Mouse (Mus musculus) gastrocnemius, postnatal 14 days (tissue): Measurements from ENCODE around the gene Rnaset2b. TPM values are rescaled to one million over a fixed set of nuclear protein-coding genes. Genes with fewer than 3 reads are reported as not detected.
A peak's percentile ranks its signal among the peaks of the same experiment; 100 is the strongest.
"Not testable (repeated sequence)": the region's sequence is repeated elsewhere in the genome, so short reads cannot be mapped to it uniquely, and the experiment has no call there.

Experiments
- DNase-seq: peaks from one replicate; pipeline ENCODE4 v3.0.0; 2021; ENCODE audit warnings: mixed read lengths
- intact Hi-C: fragments of 180-260 bp; cut with DNase I; formaldehyde crosslinking; loops from one replicate; pipeline ENCODE4 v1.15.1; 2025; ENCODE audit warnings: low total_unique reads
- total RNA-seq, 2 experiments: library from RNA; stranded (reverse); gene quantifications; 2 replicates each; pipeline ENCODE4 v1.2.3; 2021

Gene Rnaset2b
- total RNA-seq, 2 experiments from 2014 or later = 96.9 to 106 TPM

- intact Hi-C loops = not testable (repeated sequence)
- DNase-seq = peak; percentile 56
Observed at GRCm38 (mm10) chr17:6978287-6979248, 8.1 kb downstream of the Rnaset2b start, which contains the start of gene Gm49721. Gene Gm49721, plus strand, starts transcription at chr17:6978904.

GRCm38 (mm10) chr17:6979380-6979779 is 8.9 kb downstream of the Rnaset2b start:
- intact Hi-C loops, DNase-seq: not testable (repeated sequence)

GRCm38 (mm10) chr17:6980144-6980543 is 9.7 kb downstream of the Rnaset2b start:
- DNase-seq, intact Hi-C loops: not testable (repeated sequence)

- DNase-seq, intact Hi-C loops: not testable (repeated sequence)
Observed at GRCm38 (mm10) chr17:6986118-6986517, 15.7 kb downstream of the Rnaset2b start.

GRCm38 (mm10) chr17:6995504-6995903 is 25.1 kb downstream of the Rnaset2b start:
- DNase-seq, intact Hi-C loops: not testable (repeated sequence)

- DNase-seq, intact Hi-C loops: not testable (repeated sequence)
Observed at GRCm38 (mm10) chr17:6996826-6997225, 26.4 kb downstream of the Rnaset2b start.

- intact Hi-C loops, DNase-seq: not testable (repeated sequence)
Observed at GRCm38 (mm10) chr17:6997778-6998490, 27.5 kb downstream of the Rnaset2b start.

GRCm38 (mm10) chr17:7001790-7002585 is 31.6 kb downstream of the Rnaset2b start:
- DNase-seq, intact Hi-C loops: not testable (repeated sequence)

GRCm38 (mm10) chr17:7003392-7003791 is 33.0 kb downstream of the Rnaset2b start:
- DNase-seq, intact Hi-C loops: not testable (repeated sequence)

- intact Hi-C loops, DNase-seq: not testable (repeated sequence)
Observed at GRCm38 (mm10) chr17:7005646-7006045, 35.2 kb downstream of the Rnaset2b start.

GRCm38 (mm10) chr17:7008885-7009284 is 38.5 kb downstream of the Rnaset2b start:
- intact Hi-C loops, DNase-seq: not testable (repeated sequence)

- intact Hi-C loops, DNase-seq: not testable (repeated sequence)
Observed at GRCm38 (mm10) chr17:7009440-7009839, 39.0 kb downstream of the Rnaset2b start.

- DNase-seq, intact Hi-C loops: not testable (repeated sequence)
Observed at GRCm38 (mm10) chr17:7009901-7010300, 39.5 kb downstream of the Rnaset2b start.

- intact Hi-C loops = not testable (repeated sequence)
Observed at GRCm38 (mm10) chr17:7014190-7014589, 43.8 kb downstream of the Rnaset2b start.

GRCm38 (mm10) chr17:7025257-7025656 is 54.8 kb downstream of the Rnaset2b start, which contains the start of gene Gm1604a:
Gene Gm1604a, plus strand, starts transcription at chr17:7025568.
- DNase-seq, intact Hi-C loops: not testable (repeated sequence)

More at GRCm38 (mm10) chr17:7014190-7014589, 43.8 kb downstream of the Rnaset2b start:
- not testable (repeated sequence) for DNase-seq

GRCm38 (mm10) chr17:7025764-7026346 is 55.4 kb downstream of the Rnaset2b start:
- intact Hi-C loops, DNase-seq: not testable (repeated sequence)

GRCm38 (mm10) chr17:7030204-7030603 is 59.8 kb downstream of the Rnaset2b start:
- DNase-seq, intact Hi-C loops: not testable (repeated sequence)

GRCm38 (mm10) chr17:7030622-7031174 is 60.3 kb downstream of the Rnaset2b start:
- DNase-seq, intact Hi-C loops: not testable (repeated sequence)
